Mouse (Mus musculus) stomach, embryonic 16.5 days (tissue): ENCODE measurements around the gene Grm2. TPM values are rescaled to one million over a fixed set of nuclear protein-coding genes. Genes with fewer than 3 reads are reported as not detected.
A peak's percentile ranks its signal among the peaks of the same experiment; 100 is the strongest.

ENCODE experiments used
- ATAC-seq: fragments of 200-750 bp; cut with Nextera tagmentation; 2 replicates; pipeline ENCODE4 v1.8.0; 2017; ENCODE audit warnings: moderate number of reproducible peaks, moderate TSS enrichment; ENCODE audit not compliant: insufficient read depth, low FRiP score
- H3K27ac ChIP-seq: fragments of 300-500 bp; sonication (generic); 2 replicates; pipeline ENCODE4 v1.5.1; 2014; ENCODE audit warnings: low read length
- H3K27me3 ChIP-seq: fragments of 300-500 bp; sonication (generic); 2 replicates; pipeline ENCODE4 v1.6.1; 2014; ENCODE audit warnings: low read length, control low read depth, mixed read lengths; ENCODE audit not compliant: control insufficient read depth, insufficient read depth
- H3K36me3 ChIP-seq: fragments of 300-500 bp; sonication (generic); 2 replicates; pipeline ENCODE4 v1.6.1; 2014; ENCODE audit warnings: low read length; ENCODE audit not compliant: control insufficient read depth, insufficient read depth
- H3K4me1 ChIP-seq: fragments of 300-500 bp; sonication (generic); 2 replicates; pipeline ENCODE4 v1.6.1; 2014; ENCODE audit warnings: low read length, control low read depth, mixed read lengths; ENCODE audit not compliant: control insufficient read depth, insufficient read depth
- H3K4me2 ChIP-seq: fragments of 300-500 bp; sonication (generic); 2 replicates; pipeline ENCODE4 v1.6.1; 2014; ENCODE audit warnings: low read depth, low read length, mixed read lengths
- H3K4me3 ChIP-seq: fragments of 300-500 bp; sonication (generic); replicated peaks from 2 replicates; pipeline ENCODE4 v1.5.1; 2014; ENCODE audit warnings: mild to moderate bottlenecking, low read length
- H3K9ac ChIP-seq: fragments of 300-500 bp; sonication (generic); 2 replicates; pipeline ENCODE4 v1.6.1; 2014; ENCODE audit warnings: low read length
- H3K9me3 ChIP-seq: fragments of 300-500 bp; sonication (generic); replicated peaks from 2 replicates; pipeline ENCODE4 v1.6.1; 2016; ENCODE audit warnings: low read length, control low read depth; ENCODE audit not compliant: control insufficient read depth
- WGBS: fragments of 180-500 bp; shearing (Covaris S2); extraction: QIAGEN DNeasy Blood & Tissue Kit; methylation state at CpG from one replicate; pipeline ENCODE4 v1.1.7; 2014; 5-methylcytosine and 5-hydroxymethylcytosine counted together
- polyA plus RNA-seq: library from polyadenylated mRNA; unstranded; fragments of >200 nt; fragmentation: Nextera tagmentation; extraction: Ambion mirVana; gene quantifications from 2 replicates; pipeline ENCODE4 v1.2.1, GENCODE M21; 2015

Gene Grm2
- 0.08 TPM in 1 of 2 replicates, not detected in the other for polyA plus RNA-seq

DNA sequence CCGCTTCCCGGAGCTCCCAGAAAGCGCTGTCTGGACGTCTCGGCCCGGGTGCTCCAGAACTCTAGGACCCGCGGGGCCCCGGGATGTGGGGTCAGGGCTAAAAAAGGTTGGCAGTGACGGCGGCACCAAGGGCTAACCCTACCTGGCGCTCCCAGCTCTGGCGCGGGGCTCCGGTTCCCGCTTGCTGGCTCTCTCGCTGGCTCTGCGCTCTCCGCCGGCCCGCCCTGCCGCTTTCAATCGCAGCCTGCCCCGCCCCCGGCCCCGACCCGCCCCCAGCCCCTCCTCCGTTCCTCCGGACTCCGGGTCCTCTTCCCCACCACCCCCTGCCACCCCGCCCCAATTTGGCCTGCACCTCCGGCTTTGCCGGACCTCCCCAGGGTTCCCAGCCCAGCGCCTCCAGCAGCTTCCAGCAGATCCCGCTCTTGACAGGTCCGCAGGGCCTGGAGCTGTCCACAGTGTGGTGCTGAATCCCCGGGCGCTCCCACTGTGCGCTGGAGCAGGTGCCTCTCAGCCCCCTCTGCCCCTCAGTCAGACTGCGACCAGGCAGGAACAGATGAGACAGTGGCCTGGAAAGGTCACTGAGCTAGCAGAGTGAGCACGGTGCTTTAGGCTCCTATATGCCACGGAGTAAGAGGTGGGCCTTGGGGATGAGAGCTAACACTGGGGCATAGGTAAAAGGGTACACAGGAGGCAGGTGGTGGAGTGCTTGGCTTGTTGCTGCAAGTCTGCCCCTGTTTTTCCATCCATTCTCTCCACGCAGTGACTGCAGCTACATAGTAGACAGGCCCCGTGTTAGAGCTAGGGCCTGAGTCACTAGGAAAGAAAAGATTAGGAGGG, at the start of gene Grm2:
TSS of gene Grm2 (minus strand) at position 199 of the 837 bp plus-strand sequence.
- peaks cover 19% of the 10 kb centered on the region for H3K27me3 ChIP-seq
- 2% methylated on average over 40 of the region's 44 CpGs for WGBS
- no peaks in the 10 kb centered on the region for H3K4me1 ChIP-seq
- peak; percentile 68; the same call in 1 of the 2 replicates for ATAC-seq
- H3K9ac ChIP-seq = no peak within 1 kb of the TSS
- no peaks in the 10 kb centered on the region for H3K36me3 ChIP-seq
- H3K4me2 ChIP-seq = peak within 1 kb of the TSS; percentile 53
- no peaks in the 10 kb centered on the region for H3K9me3 ChIP-seq
- no peak within 1 kb of the TSS for H3K27ac ChIP-seq
- H3K4me3 ChIP-seq = peak within 1 kb of the TSS; percentile 29

- H3K9ac ChIP-seq = no peak overlapping the region
- no peak overlapping the region for H3K4me2 ChIP-seq
- no peaks in the 10 kb centered on the region for H3K27me3 ChIP-seq
- peaks cover 4% of the 10 kb centered on the region; the same call in 1 of the 2 replicates for H3K36me3 ChIP-seq
- no peaks in the 10 kb centered on the region for H3K9me3 ChIP-seq
- no peak overlapping the region for H3K4me3 ChIP-seq
- no peaks in the 10 kb centered on the region for H3K4me1 ChIP-seq
- no peak overlapping the region for H3K27ac ChIP-seq
- no peak for ATAC-seq
- WGBS = 92% methylated on average over 11 of the region's 11 CpGs
Observed at GRCm38 (mm10) chr9:106692973-106693481, 37.1 kb upstream of the Grm2 start.

- 83% methylated on average over 8 of the region's 8 CpGs for WGBS
- no peak for ATAC-seq
Observed at GRCm38 (mm10) chr9:106688834-106689233, 33.0 kb upstream of the Grm2 start.

GRCm38 (mm10) chr9:106686983-106687650, 31.2 kb upstream of the Grm2 start:
- H3K27me3 ChIP-seq = no peaks in the 10 kb centered on the region
- H3K4me2 ChIP-seq = peak overlapping the region; percentile 39
- no peak overlapping the region for H3K27ac ChIP-seq
- H3K9me3 ChIP-seq = no peaks in the 10 kb centered on the region
- ATAC-seq = 0 out of 2 replicates have a peak, but pooled peaks have one; percentile 14
- H3K36me3 ChIP-seq = no peaks in the 10 kb centered on the region
- H3K9ac ChIP-seq = no peak overlapping the region
- 28% methylated on average over 8 of the region's 8 CpGs for WGBS
- H3K4me3 ChIP-seq = no peak overlapping the region
- H3K4me1 ChIP-seq = peaks cover 10% of the 10 kb centered on the region

More at GRCm38 (mm10) chr9:106688834-106689233, 33.0 kb upstream of the Grm2 start:
- H3K9ac ChIP-seq = no peak overlapping the region
- peaks cover 10% of the 10 kb centered on the region for H3K4me1 ChIP-seq
- no peak overlapping the region for H3K27ac ChIP-seq
- H3K4me2 ChIP-seq = no peak overlapping the region
- H3K4me3 ChIP-seq = no peak overlapping the region
- H3K27me3 ChIP-seq = no peaks in the 10 kb centered on the region
- no peaks in the 10 kb centered on the region for H3K9me3 ChIP-seq
- no peaks in the 10 kb centered on the region; the same call in 1 of the 2 replicates for H3K36me3 ChIP-seq

DNA sequence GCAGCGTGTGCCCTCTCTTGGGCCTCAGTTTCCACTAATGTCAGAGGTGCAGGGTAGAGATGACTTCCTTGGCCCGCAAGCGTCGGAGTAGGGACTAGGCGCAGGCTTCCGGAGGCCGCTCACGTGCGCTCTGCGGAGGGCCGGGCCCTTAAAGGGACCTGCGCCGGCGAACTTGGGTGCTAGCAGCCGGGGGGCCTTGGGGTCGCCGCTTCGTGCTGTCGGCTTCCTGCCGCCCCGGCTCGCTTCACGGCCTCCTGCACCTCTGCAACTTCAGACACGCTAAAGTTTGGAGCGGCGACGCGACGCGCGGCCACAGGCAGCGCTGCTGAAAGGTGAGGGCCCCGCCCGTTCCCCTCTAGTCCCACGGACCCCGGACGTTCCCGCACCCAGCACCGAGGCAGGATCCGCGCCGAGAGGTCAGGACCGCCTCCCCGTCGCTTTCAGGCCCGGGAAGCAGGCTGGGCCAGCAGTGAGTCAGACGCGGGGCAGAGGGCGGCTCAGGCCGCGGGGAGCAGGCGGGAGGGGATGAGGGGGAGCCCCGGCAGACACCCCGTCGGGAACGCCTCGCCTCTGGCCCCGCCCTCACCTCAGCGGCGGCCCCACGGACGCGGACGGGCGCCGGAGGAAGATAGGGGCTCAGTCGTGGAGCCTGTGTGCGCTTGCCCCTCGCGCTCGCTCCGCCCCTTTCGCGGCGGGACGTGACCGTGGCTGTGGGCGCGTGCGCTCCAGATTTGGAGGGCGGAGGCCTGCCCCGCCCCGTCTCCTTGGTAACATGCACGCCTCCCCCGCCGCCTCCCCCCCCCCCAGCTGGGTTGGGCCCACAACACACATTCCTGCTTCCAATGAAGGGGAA, 29.6 kb upstream of the Grm2 start, which contains the start of gene Tex264:
TSS of gene Tex264 (minus strand) at position 679 of the 853 bp plus-strand sequence.
- peak; percentile 93 for ATAC-seq
- 0% methylated on average over 74 of the region's 86 CpGs for WGBS
- 0 out of 2 replicates have a peak, but pooled peaks cover 3% of the 10 kb centered on the region for H3K36me3 ChIP-seq

GRCm38 (mm10) chr9:106684918-106685248, 29.0 kb upstream of the Grm2 start:
- Histone ChIP-seq H3K9ac (peak overlapping the region; percentile 88), H3K27me3 (no peaks in the 10 kb centered on the region), H3K27ac (peak overlapping the region; percentile 93), H3K4me1 (peaks cover 10% of the 10 kb centered on the region), H3K4me3 (peak overlapping the region; percentile 89), H3K4me2 (peak overlapping the region; percentile 94), H3K9me3 (no peaks in the 10 kb centered on the region), H3K36me3 (0 out of 2 replicates have a peak, but pooled peaks cover 6% of the 10 kb centered on the region)
- WGBS = 3% methylated on average over 13 of the region's 14 CpGs
- peak; percentile 6 for ATAC-seq

More for the DNA sequence above, 29.6 kb upstream of the Grm2 start, which contains the start of gene Tex264:
- Histone ChIP-seq H3K4me2 (peak within 1 kb of the TSS; percentile 94), H3K9me3 (no peaks in the 10 kb centered on the region), H3K4me3 (peak within 1 kb of the TSS; percentile 89), H3K4me1 (peaks cover 10% of the 10 kb centered on the region), H3K9ac (peak within 1 kb of the TSS; percentile 88), H3K27ac (peak within 1 kb of the TSS; percentile 93), H3K27me3 (no peaks in the 10 kb centered on the region)

DNA sequence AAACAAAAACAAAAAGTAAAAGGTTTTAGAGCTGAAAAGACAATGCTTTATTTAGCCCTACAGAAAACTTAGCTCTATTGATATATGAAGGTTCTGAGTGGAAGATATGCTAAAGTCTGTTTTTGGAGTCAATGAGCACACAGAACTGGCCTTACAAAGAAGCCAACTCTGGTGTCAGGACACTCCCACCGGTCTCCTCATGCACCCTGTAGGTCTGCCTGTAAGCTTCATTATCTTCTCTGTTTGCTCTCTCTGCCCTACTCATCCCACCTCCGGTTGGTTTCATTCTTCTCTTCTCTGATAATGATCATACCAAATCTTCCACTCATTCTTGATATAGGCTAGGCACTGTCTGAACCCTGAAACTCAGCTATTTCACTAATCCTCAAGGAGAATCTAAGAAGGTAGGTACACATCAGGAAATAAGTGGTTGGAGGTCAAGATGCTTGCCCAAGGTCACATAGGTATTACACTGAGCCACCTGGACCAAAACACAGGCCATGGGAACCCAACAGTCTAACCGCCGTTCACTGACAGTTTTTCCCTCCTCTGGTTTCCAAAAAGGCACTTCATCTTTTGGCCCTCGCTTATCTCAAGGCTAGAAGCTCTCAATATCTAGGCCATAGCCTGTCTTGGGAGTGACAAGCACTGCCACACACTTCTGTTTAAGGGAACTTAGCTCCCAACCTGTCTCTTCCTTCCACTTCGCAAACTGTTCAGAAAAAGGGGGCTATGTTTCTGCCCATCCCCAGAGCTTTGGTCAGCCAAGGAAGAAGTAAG, 28.4 kb upstream of the Grm2 start:
- Histone ChIP-seq H3K36me3 (0 out of 2 replicates have a peak, but pooled peaks cover 7% of the 10 kb centered on the region), H3K27me3 (no peaks in the 10 kb centered on the region), H3K9me3 (no peaks in the 10 kb centered on the region), H3K9ac (peak overlapping the region; percentile 88), H3K27ac (no peak overlapping the region; the same call in 1 of the 2 replicates), H3K4me2 (peak overlapping the region; percentile 94), H3K4me1 (peaks cover 10% of the 10 kb centered on the region), H3K4me3 (peak overlapping the region; percentile 89)
- 65% methylated on average over 6 of the region's 6 CpGs for WGBS
- no peak for ATAC-seq

- no peak overlapping the region for H3K4me2 ChIP-seq
- no peak for ATAC-seq
- H3K9me3 ChIP-seq = no peaks in the 10 kb centered on the region
- peaks cover 7% of the 10 kb centered on the region for H3K4me1 ChIP-seq
- H3K36me3 ChIP-seq = 0 out of 2 replicates have a peak, but pooled peaks cover 7% of the 10 kb centered on the region
- no peaks in the 10 kb centered on the region for H3K27me3 ChIP-seq
- H3K9ac ChIP-seq = no peak overlapping the region
- WGBS = 89% methylated on average over 9 of the region's 9 CpGs
- no peak overlapping the region for H3K27ac ChIP-seq
- no peak overlapping the region for H3K4me3 ChIP-seq
Observed at GRCm38 (mm10) chr9:106681026-106681425, 25.1 kb upstream of the Grm2 start.
